Mouse (Mus musculus): ENCODE measurements around the gene Hoxa3.

The Hoxa3 gene

GRCm38 (mm10) chr6:52231885-52232567 lies 18.9 kb upstream of the Hoxa3 start:
- peak in 1 of 2 experiments; percentile 67 for DNase-seq

- DNase-seq: peak in 1 of 2 experiments; percentile 54
These were observed 17.5 kb upstream of the Hoxa3 start, which contains the start of gene Hoxa9 for GRCm38 (mm10) chr6:52230516-52231165. Hoxa9 (minus strand) TSS chr6:52231089.

GRCm38 (mm10) chr6:52229558-52230416 lies 16.7 kb upstream of the Hoxa3 start:
- peak; percentile 83 to 86 for DNase-seq

- peak; percentile 15 to 60 for DNase-seq
These were observed 15.6 kb upstream of the Hoxa3 start for GRCm38 (mm10) chr6:52228475-52229465.

GRCm38 (mm10) chr6:52227470-52228222 lies 14.5 kb upstream of the Hoxa3 start:
- peak; percentile 46 to 51 for DNase-seq

- DNase-seq: peak in 1 of 2 experiments; percentile 37
These were observed 13.6 kb upstream of the Hoxa3 start for GRCm38 (mm10) chr6:52226569-52227257.

GRCm38 (mm10) chr6:52225612-52226568 lies 12.8 kb upstream of the Hoxa3 start:
- DNase-seq: peak; percentile 90 to 91

- peak in 1 of 2 experiments; percentile 35 for DNase-seq
These were observed 11.9 kb upstream of the Hoxa3 start for GRCm38 (mm10) chr6:52224895-52225611.

- peak in 1 of 2 experiments; percentile 37 for DNase-seq
These were observed 11.0 kb upstream of the Hoxa3 start for GRCm38 (mm10) chr6:52223939-52224760.

- peak in 1 of 2 experiments; percentile 21 for DNase-seq
These were observed 9.6 kb upstream of the Hoxa3 start for GRCm38 (mm10) chr6:52222729-52223128.

GRCm38 (mm10) chr6:52221993-52222685 lies 9.0 kb upstream of the Hoxa3 start:
- DNase-seq: no peak

- DNase-seq: peak; percentile 94 to 97
These were observed 8.3 kb upstream of the Hoxa3 start, which contains the start of gene Hoxa7 for GRCm38 (mm10) chr6:52221337-52221992. Hoxa7 (minus strand) TSS chr6:52221854.

- DNase-seq: no peak
These were observed 7.8 kb upstream of the Hoxa3 start for GRCm38 (mm10) chr6:52220865-52221310.

GRCm38 (mm10) chr6:52220003-52220864 lies 7.1 kb upstream of the Hoxa3 start:
- DNase-seq: peak in 1 of 2 experiments; percentile 71

- peak in 1 of 2 experiments; percentile 25 for DNase-seq
These were observed 6.3 kb upstream of the Hoxa3 start for GRCm38 (mm10) chr6:52219234-52219942.
